Mouse (Mus musculus): ENCODE measurements around the gene Gm11027. TPM values are rescaled to one million over a fixed set of nuclear protein-coding genes. Genes with fewer than 3 reads are reported as not detected.

Gene Gm11027
- total and polyA plus RNA-seq, 3 experiments, result not detected

DNA sequence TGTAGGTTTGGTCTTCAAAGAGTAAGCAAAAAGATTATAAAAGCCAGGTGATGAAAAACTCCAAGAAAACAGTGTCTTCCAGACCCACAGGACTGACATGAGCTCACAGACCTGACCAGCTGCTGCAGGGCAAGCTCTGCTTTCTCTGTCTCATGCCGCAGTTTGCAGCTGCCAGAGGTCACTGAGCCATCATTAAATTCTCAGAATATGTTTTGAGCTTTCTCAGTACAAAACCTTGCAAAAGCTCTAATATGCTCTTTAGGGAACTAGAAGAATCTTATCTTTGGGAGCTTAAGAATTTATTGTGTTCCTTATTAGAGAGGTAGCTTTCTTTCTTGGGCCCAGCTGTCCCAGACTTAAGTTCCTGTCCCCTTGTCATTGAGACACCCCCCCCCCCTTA lies 30.9 kb downstream of the Gm11027 start:
- Histone ChIP-seq H3K36me3 (replicated peaks in 1 of 2; ENCODE audit: control insufficient read depth in 1 of 2, insufficient read depth in 1 of 2, low read length in 1 of 2) (no peaks in the 10 kb centered on the region), H3K27ac (ENCODE audit: insufficient read depth, low read depth) (no peak overlapping the region), H3K4me1 (ENCODE audit: control insufficient read depth in 1 of 2, insufficient read depth in 2 of 2) (no peaks in the 10 kb centered on the region), H3K4me3 (replicated peaks in 1 of 3; ENCODE audit: low read depth in 2 of 3, low read length in 2 of 3, poor library complexity in 1 of 3) (no peak overlapping the region), H3K9ac (ENCODE audit: insufficient read depth, low read depth) (no peak overlapping the region), H3K4me2 (ENCODE audit: insufficient read depth, low read depth, poor library complexity, severe bottlenecking) (no peak overlapping the region), H3K9me3 (replicated peaks; ENCODE audit: low read length) (no peaks in the 10 kb centered on the region), H3K79me2 (replicated peaks; ENCODE audit: control insufficient read depth, extremely low read depth, insufficient read depth, poor library complexity, severe bottlenecking) (no peaks in the 10 kb centered on the region), H3K27me3 (replicated peaks) (no peaks in the 10 kb centered on the region)
- TF ChIP-seq JUN (IDR thresholded peaks at IDR 0.05; ENCODE audit: insufficient read depth, low read depth, low read length) (no peak), ZC3H11A (IDR thresholded peaks at IDR 0.05; ENCODE audit: low read depth, low read length) (no peak), HCFC1 (IDR thresholded peaks at IDR 0.05; ENCODE audit: low read depth, low read length) (no peak), ZNF384 (IDR thresholded peaks at IDR 0.05; ENCODE audit: low read depth, low read length) (no peak), NRF1 (IDR thresholded peaks at IDR 0.05; ENCODE audit: low read depth, low read length) (no peak), CHD1 (IDR thresholded peaks at IDR 0.05; ENCODE audit: low read depth, low read length) (no peak), ELF1 (IDR thresholded peaks at IDR 0.05; ENCODE audit: low read depth, low read length) (no peak), CHD2 (IDR thresholded peaks at IDR 0.05; ENCODE audit: low read length) (no peak), CTCF (conservative IDR thresholded peaks at IDR 0.05 in 1 of 2, IDR thresholded peaks at IDR 0.05 in 1 of 2; ENCODE audit: low read depth in 2 of 2, low read length in 2 of 2) (no peak), MAFK (IDR thresholded peaks at IDR 0.05; ENCODE audit: insufficient replicate concordance, low read length) (no peak), BHLHE40 (IDR thresholded peaks at IDR 0.05; ENCODE audit: low read depth, low read length) (no peak), USF1 (IDR thresholded peaks at IDR 0.05; ENCODE audit: low read depth, low read length) (no peak), JUND (conservative IDR thresholded peaks at IDR 0.05; ENCODE audit: low read depth, low read length) (no peak)
- in situ Hi-C loops (cut with MboI; ENCODE audit: low pct_ligation_motif_present, low pct_unique_long_range_greater_than_20kb, low sequenced_read_pairs), result no loop called here
- no peak for DNase-seq (ENCODE audit: extremely low read depth)
- dilution Hi-C loops (cut with MboI; ENCODE audit: extremely low pct_ligation_motif_present, extremely low pct_unique_long_range_greater_than_20kb, low sequenced_read_pairs), result no loop called here

DNA sequence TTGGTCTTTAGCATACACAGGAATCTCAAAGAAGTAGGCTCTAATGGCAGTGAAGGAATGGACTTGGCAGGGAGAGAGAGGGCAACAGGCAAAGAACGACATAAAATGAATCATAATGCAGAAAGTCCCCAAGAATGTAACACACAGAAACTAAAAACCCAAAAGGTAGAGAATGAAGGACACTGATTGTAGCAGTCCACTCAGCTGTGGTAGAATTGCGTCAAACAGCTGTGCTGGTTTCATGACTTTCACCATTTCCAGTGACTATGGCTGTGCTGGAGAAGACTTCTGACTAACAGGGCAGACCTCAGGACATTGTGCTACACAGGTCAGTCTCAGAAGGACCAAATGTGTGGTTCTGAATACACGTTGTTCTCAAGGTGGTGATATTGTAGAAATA lies 32.7 kb downstream of the Gm11027 start:
- dilution Hi-C loops (cut with MboI; ENCODE audit: extremely low pct_ligation_motif_present, extremely low pct_unique_long_range_greater_than_20kb, low sequenced_read_pairs), result no loop called here
- Histone ChIP-seq H3K9ac (ENCODE audit: insufficient read depth, low read depth) (no peak overlapping the region), H3K4me3 (replicated peaks in 1 of 3; ENCODE audit: low read depth in 2 of 3, low read length in 2 of 3, poor library complexity in 1 of 3) (no peak overlapping the region), H3K4me2 (ENCODE audit: insufficient read depth, low read depth, poor library complexity, severe bottlenecking) (no peak overlapping the region), H3K27me3 (replicated peaks) (no peaks in the 10 kb centered on the region), H3K36me3 (replicated peaks in 1 of 2; ENCODE audit: control insufficient read depth in 1 of 2, insufficient read depth in 1 of 2, low read length in 1 of 2) (no peaks in the 10 kb centered on the region), H3K4me1 (ENCODE audit: control insufficient read depth in 1 of 2, insufficient read depth in 2 of 2) (no peaks in the 10 kb centered on the region), H3K79me2 (replicated peaks; ENCODE audit: control insufficient read depth, extremely low read depth, insufficient read depth, poor library complexity, severe bottlenecking) (no peaks in the 10 kb centered on the region), H3K9me3 (replicated peaks; ENCODE audit: low read length) (no peaks in the 10 kb centered on the region), H3K27ac (ENCODE audit: insufficient read depth, low read depth) (no peak overlapping the region)
- no peak for DNase-seq (ENCODE audit: extremely low read depth)
- no peak for TF ChIP-seq CHD2 (IDR thresholded peaks at IDR 0.05; ENCODE audit: low read length)
- TF ChIP-seq POLR2AphosphoS2 (IDR thresholded peaks at IDR 0.05; ENCODE audit: low read depth, low read length), result no peak
- TF ChIP-seq MAZ (IDR thresholded peaks at IDR 0.05; ENCODE audit: low read depth, low read length), result no peak
- no peak for TF ChIP-seq MEF2A (IDR thresholded peaks at IDR 0.05; ENCODE audit: borderline replicate concordance, low read depth, low read length)
- TF ChIP-seq SIN3A (IDR thresholded peaks at IDR 0.05; ENCODE audit: low read length), result no peak
- no peak for TF ChIP-seq RCOR1 (conservative IDR thresholded peaks at IDR 0.05; ENCODE audit: low read depth, low read length)
- TF ChIP-seq E2F4 (IDR thresholded peaks at IDR 0.05; ENCODE audit: insufficient replicate concordance, low read depth, low read length), result no peak
- no peak for TF ChIP-seq ZNF384 (IDR thresholded peaks at IDR 0.05; ENCODE audit: low read depth, low read length)
- no peak for TF ChIP-seq ZMIZ1 (IDR thresholded peaks at IDR 0.05; ENCODE audit: low read depth, low read length)
- TF ChIP-seq ETS1 (conservative IDR thresholded peaks at IDR 0.05; ENCODE audit: low read depth, low read length), result no peak
- no peak for TF ChIP-seq ZC3H11A (IDR thresholded peaks at IDR 0.05; ENCODE audit: low read depth, low read length)
- no peak for TF ChIP-seq JUN (IDR thresholded peaks at IDR 0.05; ENCODE audit: insufficient read depth, low read depth, low read length)
- no peak for TF ChIP-seq IRF4 (IDR thresholded peaks at IDR 0.05; ENCODE audit: low read depth, low read length)
- no peak for TF ChIP-seq UBTF (IDR thresholded peaks at IDR 0.05; ENCODE audit: low read depth, low read length)
- TF ChIP-seq USF1 (IDR thresholded peaks at IDR 0.05; ENCODE audit: low read depth, low read length), result no peak
- in situ Hi-C loops (cut with MboI; ENCODE audit: low pct_ligation_motif_present, low pct_unique_long_range_greater_than_20kb, low sequenced_read_pairs), result no loop called here
